Mouse (Mus musculus) spleen, adult 2 months (tissue): ENCODE measurements around the gene Capn10.

Experiments
- CTCF ChIP-seq: fragments of 200-500 bp; IDR thresholded peaks from 2 replicates; pipeline ENCODE4 v1.5.1; 2011; ENCODE audit warnings: mild to moderate bottlenecking, inconsistent platforms; ENCODE audit not compliant: insufficient read depth, insufficient read length, insufficient replicate concordance; ENCODE audit errors: extremely low read depth
- POLR2A ChIP-seq: fragments of 200-500 bp; IDR thresholded peaks from 2 replicates; pipeline ENCODE4 v1.6.1; 2011; ENCODE audit warnings: low read depth, low read length, inconsistent platforms

- TF ChIP-seq CTCF = no peak
- no peak for TF ChIP-seq POLR2A
Observed at GRCm38 (mm10) chr1:92905703-92906310, 28.4 kb upstream of the Capn10 start.
